Mouse (Mus musculus): ENCODE measurements at regions not wholly inside any gene's neighbourhood (a gene's known extent, or its start where the extent isn't known, plus 50 kb on each side); places are given as distances from the start of the nearest gene placed in this dataset.

GRCm38 (mm10) chr1:127079012-127079411, 125.8 kb upstream of the Mgat5 start:
- H3K36me3 ChIP-seq (ENCODE audit: control insufficient read depth, insufficient read depth, low read length), result no peaks in the 10 kb centered on the region
- H3K9ac ChIP-seq (ENCODE audit: low read depth, low read length), result no peak overlapping the region
- H3K27ac ChIP-seq, result no peak overlapping the region
- H3K27me3 ChIP-seq (ENCODE audit: control insufficient read depth, insufficient read depth, low read length), result no peaks in the 10 kb centered on the region
- DNase-seq, result no peak
- no peaks in the 10 kb centered on the region for H3K79me2 ChIP-seq (replicated peaks; ENCODE audit: control insufficient read depth, insufficient read depth, low read length)
- no peaks in the 10 kb centered on the region for H3K4me1 ChIP-seq (ENCODE audit: control insufficient read depth, insufficient read depth, low read length)
- intact Hi-C loops (cut with DNase I), result no loop called here
- TF ChIP-seq POLR2A (IDR thresholded peaks at IDR 0.05; ENCODE audit: insufficient read depth, low read depth, low read length) (no peak), EP300 (IDR thresholded peaks at IDR 0.05; ENCODE audit: insufficient read depth, low read depth, low read length) (no peak)
- 71% methylated on average over 4 of the region's 4 CpGs for WGBS
- H3K4me3 ChIP-seq, result no peak overlapping the region

GRCm38 (mm10) chr1:127062430-127062829, 142.4 kb upstream of the Mgat5 start:
- Histone ChIP-seq H3K27me3 (ENCODE audit: control insufficient read depth, insufficient read depth, low read length) (no peaks in the 10 kb centered on the region), H3K4me1 (ENCODE audit: control insufficient read depth, insufficient read depth, low read length) (no peaks in the 10 kb centered on the region), H3K27ac (no peak overlapping the region), H3K4me3 (no peak overlapping the region), H3K9ac (ENCODE audit: low read depth, low read length) (no peak overlapping the region), H3K36me3 (ENCODE audit: control insufficient read depth, insufficient read depth, low read length) (no peaks in the 10 kb centered on the region), H3K79me2 (replicated peaks; ENCODE audit: control insufficient read depth, insufficient read depth, low read length) (no peaks in the 10 kb centered on the region)
- no peak for DNase-seq
- 68% methylated on average over 2 of the region's 2 CpGs for WGBS
- TF ChIP-seq EP300 (IDR thresholded peaks at IDR 0.05; ENCODE audit: insufficient read depth, low read depth, low read length) (no peak), POLR2A (IDR thresholded peaks at IDR 0.05; ENCODE audit: insufficient read depth, low read depth, low read length) (no peak), CTCF (IDR thresholded peaks at IDR 0.05) (no peak)
- intact Hi-C loops (cut with DNase I), result no loop called here

GRCm38 (mm10) chr1:127045711-127046420, 158.9 kb upstream of the Mgat5 start:
- no peaks in the 10 kb centered on the region for H3K4me1 ChIP-seq (ENCODE audit: control insufficient read depth, insufficient read depth, low read length)
- no peaks in the 10 kb centered on the region for H3K79me2 ChIP-seq (replicated peaks; ENCODE audit: control insufficient read depth, insufficient read depth, low read length)
- no peaks in the 10 kb centered on the region for H3K36me3 ChIP-seq (ENCODE audit: control insufficient read depth, insufficient read depth, low read length)
- WGBS, result 82% methylated on average over 6 of the region's 6 CpGs
- TF ChIP-seq POLR2A (IDR thresholded peaks at IDR 0.05; ENCODE audit: insufficient read depth, low read depth, low read length) (no peak), EP300 (IDR thresholded peaks at IDR 0.05; ENCODE audit: insufficient read depth, low read depth, low read length) (no peak), CTCF (IDR thresholded peaks at IDR 0.05) (no peak)
- intact Hi-C loops (cut with DNase I), result no loop called here
- DNase-seq, result no peak
- H3K9ac ChIP-seq (ENCODE audit: low read depth, low read length), result no peak overlapping the region
- no peaks in the 10 kb centered on the region for H3K27me3 ChIP-seq (ENCODE audit: control insufficient read depth, insufficient read depth, low read length)
- no peak overlapping the region for H3K4me3 ChIP-seq
- H3K27ac ChIP-seq, result no peak overlapping the region

GRCm38 (mm10) chr1:127034748-127035147, 170.1 kb upstream of the Mgat5 start:
- Histone ChIP-seq H3K4me3 (no peak overlapping the region), H3K27me3 (ENCODE audit: control insufficient read depth, insufficient read depth, low read length) (no peaks in the 10 kb centered on the region), H3K36me3 (ENCODE audit: control insufficient read depth, insufficient read depth, low read length) (no peaks in the 10 kb centered on the region), H3K9ac (ENCODE audit: low read depth, low read length) (no peak overlapping the region), H3K4me1 (ENCODE audit: control insufficient read depth, insufficient read depth, low read length) (no peaks in the 10 kb centered on the region), H3K79me2 (replicated peaks; ENCODE audit: control insufficient read depth, insufficient read depth, low read length) (no peaks in the 10 kb centered on the region), H3K27ac (no peak overlapping the region)
- intact Hi-C loops (cut with DNase I), result no loop called here
- TF ChIP-seq POLR2A (IDR thresholded peaks at IDR 0.05; ENCODE audit: insufficient read depth, low read depth, low read length), result no peak
- TF ChIP-seq EP300 (IDR thresholded peaks at IDR 0.05; ENCODE audit: insufficient read depth, low read depth, low read length), result no peak
- TF ChIP-seq CTCF (IDR thresholded peaks at IDR 0.05), result no peak
- no peak for DNase-seq
- WGBS, result 91% methylated on average over 2 of the region's 2 CpGs

- Histone ChIP-seq H3K36me3 (ENCODE audit: control insufficient read depth, insufficient read depth, low read length) (no peaks in the 10 kb centered on the region), H3K4me1 (ENCODE audit: control insufficient read depth, insufficient read depth, low read length) (no peaks in the 10 kb centered on the region), H3K27ac (no peak overlapping the region), H3K4me3 (no peak overlapping the region), H3K79me2 (replicated peaks; ENCODE audit: control insufficient read depth, insufficient read depth, low read length) (no peaks in the 10 kb centered on the region), H3K9ac (ENCODE audit: low read depth, low read length) (no peak overlapping the region), H3K27me3 (ENCODE audit: control insufficient read depth, insufficient read depth, low read length) (no peaks in the 10 kb centered on the region)
- intact Hi-C loops (cut with DNase I), result no loop called here
- no peak for DNase-seq
- 46% methylated on average over 4 of the region's 4 CpGs for WGBS
- no peak for TF ChIP-seq EP300 (IDR thresholded peaks at IDR 0.05; ENCODE audit: insufficient read depth, low read depth, low read length)
- TF ChIP-seq CTCF (IDR thresholded peaks at IDR 0.05), result no peak
- TF ChIP-seq POLR2A (IDR thresholded peaks at IDR 0.05; ENCODE audit: insufficient read depth, low read depth, low read length), result no peak
Measured at GRCm38 (mm10) chr1:127031563-127031962, 173.3 kb upstream of the Mgat5 start.

DNA sequence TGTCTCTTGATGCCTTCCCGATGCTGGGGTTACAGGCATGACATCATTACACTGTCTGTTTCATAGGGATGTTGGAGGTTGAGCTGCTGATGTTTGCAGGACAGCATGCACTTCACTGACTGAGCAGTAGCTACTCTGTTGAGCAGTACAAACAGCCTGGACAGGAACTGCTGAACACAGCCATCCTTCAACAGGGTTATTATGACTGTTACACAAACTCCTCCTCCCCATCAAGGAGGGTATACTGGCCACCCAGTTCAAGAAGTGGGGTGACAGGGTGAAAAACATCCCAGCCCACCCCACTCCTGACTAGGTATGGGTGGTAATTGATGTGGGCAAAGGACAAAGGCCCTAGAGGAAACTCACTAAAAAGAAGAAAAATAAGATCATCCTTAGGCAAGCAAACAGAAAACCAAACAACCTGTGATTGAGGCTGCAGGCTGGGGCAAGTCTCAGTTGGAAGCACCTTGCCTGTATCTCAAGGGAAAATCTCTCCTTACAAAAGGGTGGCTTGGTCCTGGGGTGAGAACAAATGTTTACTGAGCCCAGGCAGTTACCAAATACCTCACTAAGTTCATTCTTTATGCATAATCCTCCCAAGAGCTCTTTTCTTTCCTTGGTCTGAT, 175.8 kb upstream of the Mgat5 start:
- Histone ChIP-seq H3K27ac (no peak overlapping the region), H3K9ac (ENCODE audit: low read depth, low read length) (no peak overlapping the region), H3K79me2 (replicated peaks; ENCODE audit: control insufficient read depth, insufficient read depth, low read length) (no peaks in the 10 kb centered on the region), H3K36me3 (ENCODE audit: control insufficient read depth, insufficient read depth, low read length) (no peaks in the 10 kb centered on the region), H3K27me3 (ENCODE audit: control insufficient read depth, insufficient read depth, low read length) (no peaks in the 10 kb centered on the region), H3K4me1 (ENCODE audit: control insufficient read depth, insufficient read depth, low read length) (no peaks in the 10 kb centered on the region), H3K4me3 (no peak overlapping the region)
- 73% methylated on average over 1 of the region's 1 CpGs for WGBS
- TF ChIP-seq CTCF (IDR thresholded peaks at IDR 0.05) (no peak), EP300 (IDR thresholded peaks at IDR 0.05; ENCODE audit: insufficient read depth, low read depth, low read length) (no peak), POLR2A (IDR thresholded peaks at IDR 0.05; ENCODE audit: insufficient read depth, low read depth, low read length) (no peak)
- intact Hi-C loops (cut with DNase I), result no loop called here
- DNase-seq, result no peak
